Mouse (Mus musculus): Measurements from ENCODE around the gene Tgm2.

The Tgm2 gene

GRCm38 (mm10) chr2:158068444-158068971 lies 77.7 kb downstream of the Tgm2 start:
- no peak for DNase-seq (ENCODE audit: low read depth)

GRCm38 (mm10) chr2:158067260-158067824 lies 78.9 kb downstream of the Tgm2 start:
- no peak for DNase-seq (ENCODE audit: low read depth)

- DNase-seq (ENCODE audit: low read depth), result no peak
These were observed 79.8 kb downstream of the Tgm2 start for GRCm38 (mm10) chr2:158066456-158066855.

Measured in c-Kit-positive CD71-negative TER-119-negative erythroid progenitor cells, embryonic 14.5 days (primary cell).